ENCODE assay signal across 25 mouse cellular contexts in genomic region chr8:104070949-104071348, GRCm38 (mm10). TPM values are rescaled to one million over a fixed set of nuclear protein-coding genes. Genes with fewer than 3 reads are reported as not detected.
A peak's percentile ranks its signal among the peaks of the same experiment; 100 is the strongest.
DNase-seq lines count a peak whose midpoint lies in the region; ATAC-seq and TF ChIP-seq lines count a peak whose summit lies in the region.
"Had no signal": no experiment of that assay in that cellular context is flagged by ENCODE, and none has a peak within 500 bp of the region (broad histone marks: within the 10 kb centered on the region; RNA-seq: fewer than 3 reads in every experiment).

No protein-coding gene starts in this region.

- no peaks in the 10 kb centered on the region for H3K9me3 ChIP-seq in midbrain, embryonic 11.5 days (ENCODE audit: control insufficient read depth, low read length)
- H3K9me3 ChIP-seq in midbrain, postnatal 0 days (ENCODE audit: low read length): no peaks in the 10 kb centered on the region
- H3K9me3 ChIP-seq: embryonic facial prominence, embryonic 12.5 days; forebrain, embryonic 12.5 days; forebrain, embryonic 15.5 days; heart, embryonic 10.5 days; heart, embryonic 13.5 days; hindbrain, embryonic 12.5 days; hindbrain, embryonic 15.5 days had no signal

- ATAC-seq in midbrain, embryonic 11.5 days (ENCODE audit: low FRiP score): no peak
- no peak for ATAC-seq in midbrain, postnatal 0 days (ENCODE audit: low FRiP score)
- ATAC-seq: CD4-positive, CD25-positive, alpha-beta regulatory T cell, adult 4 months; forebrain, embryonic 15.5 days had no signal

- DNase-seq in heart, adult 11 months: peak; percentile 42
- DNase-seq in heart, postnatal 4 days: no peak
- peak; percentile 51 for DNase-seq in midbrain, embryonic 11.5 days (ENCODE audit: low spot score, missing footprints)
- no peak for DNase-seq in midbrain, postnatal 0 days (ENCODE audit: low spot score)
- peak; percentile 17 for DNase-seq in testis, postnatal 10 days (ENCODE audit: low spot score)
- DNase-seq in testis, postnatal 14 days (ENCODE audit: low spot score): no peak
- DNase-seq: adrenal gland, adult 2 months; adrenal gland, postnatal 14 days; cerebellum, adult 11 months; cerebellum, adult 2 months; cerebellum, postnatal 14 days; gastrocnemius, postnatal 25 days; heart, adult 2 months; heart, postnatal 14 days had no signal

- WGBS in midbrain, embryonic 11.5 days: 89% methylated on average over 10 of the region's 10 CpGs
- WGBS in midbrain, postnatal 0 days: 95% methylated on average over 10 of the region's 10 CpGs

- H3K4me1 ChIP-seq in midbrain, embryonic 11.5 days (ENCODE audit: control insufficient read depth, insufficient read depth, low read length): no peaks in the 10 kb centered on the region
- H3K4me1 ChIP-seq in midbrain, postnatal 0 days (ENCODE audit: insufficient read depth, low read length): no peaks in the 10 kb centered on the region
- H3K4me1 ChIP-seq: forebrain, embryonic 12.5 days; forebrain, embryonic 15.5 days; heart, embryonic 13.5 days; hindbrain, embryonic 12.5 days; hindbrain, embryonic 15.5 days had no signal

- TF ChIP-seq CTCF in midbrain, postnatal 0 days (IDR thresholded peaks at IDR 0.05): no peak

- H3K9ac ChIP-seq in midbrain, embryonic 11.5 days (ENCODE audit: low read length): no peak overlapping the region
- H3K9ac ChIP-seq in midbrain, postnatal 0 days (replicated peaks; ENCODE audit: low read length, poor library complexity, severe bottlenecking): no peak overlapping the region
- H3K9ac ChIP-seq: embryonic facial prominence, embryonic 12.5 days; forebrain, embryonic 12.5 days; forebrain, embryonic 15.5 days; heart, embryonic 13.5 days; hindbrain, embryonic 12.5 days; hindbrain, embryonic 15.5 days had no signal

- H3K27ac ChIP-seq in midbrain, embryonic 11.5 days (ENCODE audit: low read depth, low read length): no peak overlapping the region
- no peak overlapping the region for H3K27ac ChIP-seq in midbrain, postnatal 0 days (ENCODE audit: low read depth, low read length)
- H3K27ac ChIP-seq: embryonic facial prominence, embryonic 12.5 days; forebrain, embryonic 12.5 days; forebrain, embryonic 15.5 days; heart, adult 2 months; heart, embryonic 10.5 days; heart, embryonic 13.5 days; hindbrain, embryonic 12.5 days; hindbrain, embryonic 15.5 days had no signal

- no peaks in the 10 kb centered on the region for H3K36me3 ChIP-seq in midbrain, embryonic 11.5 days (ENCODE audit: control insufficient read depth, insufficient read depth, low read length)
- H3K36me3 ChIP-seq in midbrain, postnatal 0 days (ENCODE audit: insufficient read depth, low read length): no peaks in the 10 kb centered on the region
- H3K36me3 ChIP-seq: embryonic facial prominence, embryonic 12.5 days; forebrain, embryonic 12.5 days; forebrain, embryonic 15.5 days; heart, embryonic 10.5 days; heart, embryonic 13.5 days; hindbrain, embryonic 12.5 days; hindbrain, embryonic 15.5 days had no signal

- H3K27me3 ChIP-seq in midbrain, embryonic 11.5 days (ENCODE audit: control insufficient read depth, insufficient read depth, low read length): no peaks in the 10 kb centered on the region
- no peaks in the 10 kb centered on the region for H3K27me3 ChIP-seq in midbrain, postnatal 0 days (ENCODE audit: insufficient read depth, low read length)
- H3K27me3 ChIP-seq: embryonic facial prominence, embryonic 12.5 days; forebrain, embryonic 12.5 days; forebrain, embryonic 15.5 days; heart, embryonic 13.5 days; hindbrain, embryonic 12.5 days; hindbrain, embryonic 15.5 days had no signal

- no peak overlapping the region for H3K4me3 ChIP-seq in midbrain, embryonic 11.5 days (ENCODE audit: low read depth, low read length)
- H3K4me3 ChIP-seq in midbrain, postnatal 0 days (ENCODE audit: low read depth, low read length): no peak overlapping the region
- H3K4me3 ChIP-seq: embryonic facial prominence, embryonic 12.5 days; erythroblast, embryonic 14.5 days; forebrain, embryonic 12.5 days; forebrain, embryonic 15.5 days; heart, adult 2 months; heart, embryonic 10.5 days; heart, embryonic 13.5 days; hindbrain, embryonic 12.5 days; hindbrain, embryonic 15.5 days had no signal

- H3K4me2 ChIP-seq in midbrain, embryonic 11.5 days: no peak overlapping the region
- H3K4me2 ChIP-seq in midbrain, postnatal 0 days (ENCODE audit: low read depth, low read length, poor library complexity, severe bottlenecking): no peak overlapping the region
- H3K4me2 ChIP-seq: embryonic facial prominence, embryonic 12.5 days; forebrain, embryonic 12.5 days; forebrain, embryonic 15.5 days; heart, embryonic 13.5 days; hindbrain, embryonic 12.5 days; hindbrain, embryonic 15.5 days had no signal

RNA-seq across cellular contexts. Expression of gene Cdh5, which starts 30.5 kb away (rescaled TPM):
- 100 to 1,000 TPM; 260 to 270 TPM for total RNA-seq in heart, postnatal 4 days (2021)
- polyA plus RNA-seq in midbrain, embryonic 11.5 days (2014; fragmentation: Nextera tagmentation; extraction: Ambion mirVana): 18.0 and 19.0 TPM in 2 replicates
- 18.6 and 22.0 TPM in 2 replicates for total RNA-seq in midbrain, postnatal 0 days (2014; rRNA removed)
- 8.6 and 9.7 TPM in 2 replicates for polyA plus RNA-seq in midbrain, postnatal 0 days (2015; fragmentation: Nextera tagmentation; extraction: Ambion mirVana)
- total RNA-seq: hematopoietic stem cell, adult 5-6 weeks; MEL had no signal
- polyA plus RNA-seq: CD4-positive, CD25-positive, alpha-beta regulatory T cell, adult 4 months had no signal

Comparison
In these comparisons a context has a peak if more than half of its experiments do, and no peak if none do; other contexts are left out.
1. DNase-seq: peak in heart, adult 11 months (single experiment), midbrain, embryonic 11.5 days (single experiment) and testis, postnatal 10 days (single experiment); none in heart, postnatal 4 days (single experiment), midbrain, postnatal 0 days (single experiment) and testis, postnatal 14 days (single experiment).
2. RNA of gene Cdh5, which starts 30.5 kb away (total RNA-seq): 260 to 270 TPM in heart, postnatal 4 days; 18.6 to 22.0 TPM in midbrain, postnatal 0 days; every median in the first group is over 10 times any median in the second.